Mouse (Mus musculus) ES-E14 (cell line): ENCODE results near the gene Setd3.

Experiments used
- HCFC1 ChIP-seq: IDR thresholded peaks from 2 replicates; pipeline ENCODE4 v1.6.1; 2012; ENCODE audit warnings: low read length, inconsistent platforms, borderline replicate concordance; ENCODE audit not compliant: insufficient read depth
- MAFK ChIP-seq: IDR thresholded peaks from 2 replicates; pipeline ENCODE4 v1.6.1; 2014; ENCODE audit warnings: mild to moderate bottlenecking, low read depth, low read length, inconsistent platforms; ENCODE audit not compliant: insufficient read depth
- ZC3H11A ChIP-seq: IDR thresholded peaks from 2 replicates; pipeline ENCODE4 v1.6.1; 2012; ENCODE audit warnings: low read depth, mild to moderate bottlenecking, inconsistent platforms, low read length, borderline replicate concordance
- ZNF384 ChIP-seq: IDR thresholded peaks from 2 replicates; pipeline ENCODE4 v1.6.1; 2012; ENCODE audit warnings: low read depth, low read length, inconsistent platforms

GRCm38 (mm10) chr12:108213090-108214041 is 34.3 kb upstream of the Setd3 start:
- TF ChIP-seq ZC3H11A (no peak), ZNF384 (no peak), HCFC1 (no peak), MAFK (no peak)
